ENCODE assay signal across 18 mouse cellular contexts in the genomic region with DNA sequence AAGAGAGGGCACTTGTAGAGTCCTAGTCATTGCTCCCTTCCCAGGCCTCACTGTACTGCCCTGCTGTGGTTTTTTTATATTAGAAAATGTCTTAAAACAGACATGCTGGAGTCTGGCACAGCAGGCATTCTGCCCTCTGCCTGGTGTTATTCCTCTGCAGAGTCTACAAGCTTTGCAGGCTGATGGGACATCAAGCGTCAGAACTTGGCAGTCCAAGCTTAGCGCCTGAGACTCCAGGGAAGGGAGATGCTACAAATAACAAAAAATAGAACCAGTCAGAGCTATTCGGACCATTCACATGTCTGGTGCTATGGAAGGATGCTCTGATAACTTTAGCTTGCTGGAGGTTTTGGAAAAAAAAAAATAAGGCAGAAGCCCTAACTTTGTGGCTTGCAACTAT.
"Had no signal": no experiment of that assay in that cellular context is flagged by ENCODE, and none has a peak within 500 bp of the region (broad histone marks: within the 10 kb centered on the region; RNA-seq: fewer than 3 reads in every experiment).

No protein-coding gene starts in this region.

- H3K9ac ChIP-seq: kidney, embryonic 15.5 days; limb, embryonic 12.5 days; liver, embryonic 13.5 days; liver, postnatal 0 days; lung, embryonic 15.5 days; midbrain, embryonic 15.5 days; neural tube, embryonic 12.5 days had no signal

- H3K4me2 ChIP-seq: kidney, embryonic 15.5 days; limb, embryonic 12.5 days; liver, embryonic 13.5 days; lung, embryonic 15.5 days; midbrain, embryonic 11.5 days; midbrain, embryonic 15.5 days; neural tube, embryonic 12.5 days had no signal

- H3K4me3 ChIP-seq: kidney, embryonic 15.5 days; limb, embryonic 12.5 days; liver, embryonic 13.5 days; lung, embryonic 15.5 days; megakaryocyte, embryonic 14.5 days; midbrain, embryonic 15.5 days; neural tube, embryonic 12.5 days had no signal

- DNase-seq: kidney, postnatal 14 days; layer of hippocampus, adult 9-11 months; liver; liver, embryonic 13.5 days; liver, postnatal 0 days; lung, postnatal 14 days; right cerebral cortex, postnatal 4 days; spleen, adult 18-20 months; thymus, adult 2 months; thymus, postnatal 25 days had no signal

- H3K27ac ChIP-seq: kidney, embryonic 15.5 days; limb, embryonic 12.5 days; liver, embryonic 13.5 days; lung, embryonic 15.5 days; macrophage; midbrain, embryonic 15.5 days; neural tube, embryonic 12.5 days had no signal

- ATAC-seq: liver, postnatal 0 days; midbrain, embryonic 15.5 days had no signal

- H3K27me3 ChIP-seq: kidney, embryonic 15.5 days; limb, embryonic 12.5 days; liver, embryonic 13.5 days; lung, embryonic 15.5 days; midbrain, embryonic 15.5 days; neural tube, embryonic 12.5 days had no signal

- H3K9me3 ChIP-seq: kidney, embryonic 15.5 days; limb, embryonic 12.5 days; liver, embryonic 13.5 days; lung, embryonic 15.5 days; megakaryocyte, embryonic 14.5 days; midbrain, embryonic 15.5 days; neural tube, embryonic 12.5 days had no signal
